Mouse (Mus musculus) embryonic facial prominence, embryonic 14.5 days (tissue): ENCODE measurements around the gene Wnk2. TPM values are rescaled to one million over a fixed set of nuclear protein-coding genes. Genes with fewer than 3 reads are reported as not detected.

Experiments used
- ATAC-seq: fragments of 200-750 bp; cut with Nextera tagmentation; 2 replicates; pipeline ENCODE4 v1.8.0; 2017; ENCODE audit warnings: low read depth, moderate number of reproducible peaks, moderate TSS enrichment
- DNase-seq: peaks from one replicate; pipeline ENCODE4 v3.0.0-alpha.2; 2015; ENCODE audit warnings: low spot score
- H3K27ac ChIP-seq: fragments of 300-500 bp; sonication (generic); replicated peaks from 2 replicates; pipeline ENCODE4 v1.5.1; 2014; ENCODE audit warnings: low read depth, mild to moderate bottlenecking, low read length, moderate library complexity
- H3K27me3 ChIP-seq: fragments of 300-500 bp; sonication (generic); replicated peaks from 2 replicates; pipeline ENCODE4 v1.6.1; 2014; ENCODE audit warnings: low read length; ENCODE audit not compliant: control insufficient read depth, insufficient read depth
- H3K36me3 ChIP-seq: fragments of 300-500 bp; sonication (generic); 2 replicates; pipeline ENCODE4 v1.6.1; 2014; ENCODE audit warnings: low read length, mixed read lengths; ENCODE audit not compliant: control insufficient read depth, insufficient read depth
- H3K4me1 ChIP-seq: fragments of 300-500 bp; sonication (generic); 2 replicates; pipeline ENCODE4 v1.6.1; 2014; ENCODE audit warnings: antibody characterized with exemption, low read length; ENCODE audit not compliant: control insufficient read depth, insufficient read depth
- H3K4me2 ChIP-seq: fragments of 300-500 bp; sonication (generic); 2 replicates; pipeline ENCODE4 v1.6.1; 2014; ENCODE audit warnings: low read depth, mild to moderate bottlenecking, low read length, moderate library complexity, mixed read lengths
- H3K4me3 ChIP-seq: fragments of 300-500 bp; sonication (generic); 2 replicates; pipeline ENCODE4 v1.5.1; 2014; ENCODE audit warnings: low read depth, mild to moderate bottlenecking, low read length
- H3K9ac ChIP-seq: fragments of 300-500 bp; sonication (generic); 2 replicates; pipeline ENCODE4 v1.6.1; 2014; ENCODE audit warnings: low read depth, mild to moderate bottlenecking, low read length, moderate library complexity, mixed read lengths
- H3K9me3 ChIP-seq: fragments of 300-500 bp; sonication (generic); 2 replicates; pipeline ENCODE4 v1.6.1; 2016; ENCODE audit warnings: low read length; ENCODE audit not compliant: control insufficient read depth
- WGBS: fragments of 180-500 bp; shearing (Covaris S2); extraction: QIAGEN DNeasy Blood & Tissue Kit; methylation state at CpG from one replicate; pipeline ENCODE4 v1.1.7; 2014; 5-methylcytosine and 5-hydroxymethylcytosine counted together
- polyA plus RNA-seq: library from polyadenylated mRNA; unstranded; fragments of >200 nt; fragmentation: Nextera tagmentation; extraction: Ambion mirVana; gene quantifications from 2 replicates; pipeline ENCODE4 v1.2.1, GENCODE M21; 2014

Gene Wnk2
- polyA plus RNA-seq, 1 experiment from 2014 or later = 3.1 TPM

- Histone ChIP-seq H3K9me3 (no peaks in the 10 kb centered on the region), H3K4me1 (no peaks in the 10 kb centered on the region), H3K4me2 (no peak overlapping the region), H3K27me3 (no peaks in the 10 kb centered on the region), H3K36me3 (no peaks in the 10 kb centered on the region), H3K9ac (no peak overlapping the region), H3K4me3 (no peak overlapping the region), H3K27ac (no peak overlapping the region)
- DNase-seq (no peak), ATAC-seq (no peak)
- WGBS = 56% methylated on average over 1 of the region's 1 CpGs
Observed at GRCm38 (mm10) chr13:49171729-49172128, 23.9 kb upstream of the Wnk2 start.

GRCm38 (mm10) chr13:49170623-49171022 is 22.8 kb upstream of the Wnk2 start:
- H3K4me3 ChIP-seq = no peak overlapping the region
- 82% methylated on average over 11 of the region's 11 CpGs for WGBS
- H3K4me1 ChIP-seq = no peaks in the 10 kb centered on the region
- no peak overlapping the region for H3K9ac ChIP-seq
- H3K36me3 ChIP-seq = no peaks in the 10 kb centered on the region
- no peaks in the 10 kb centered on the region for H3K9me3 ChIP-seq
- no peak for DNase-seq
- H3K27me3 ChIP-seq = no peaks in the 10 kb centered on the region
- no peak for ATAC-seq
- H3K4me2 ChIP-seq = no peak overlapping the region
- H3K27ac ChIP-seq = no peak overlapping the region

GRCm38 (mm10) chr13:49169448-49170207 is 21.8 kb upstream of the Wnk2 start:
- H3K4me3 ChIP-seq = no peak overlapping the region
- H3K9me3 ChIP-seq = no peaks in the 10 kb centered on the region
- H3K36me3 ChIP-seq = no peaks in the 10 kb centered on the region
- no peak overlapping the region for H3K9ac ChIP-seq
- H3K4me1 ChIP-seq = no peaks in the 10 kb centered on the region
- H3K4me2 ChIP-seq = no peak overlapping the region
- peak; percentile 72 for DNase-seq
- ATAC-seq = peak; percentile 64
- no peaks in the 10 kb centered on the region for H3K27me3 ChIP-seq
- H3K27ac ChIP-seq = no peak overlapping the region
- 17% methylated on average over 17 of the region's 17 CpGs for WGBS

GRCm38 (mm10) chr13:49167081-49167480 is 19.3 kb upstream of the Wnk2 start:
- WGBS = 61% methylated on average over 9 of the region's 9 CpGs
- ATAC-seq (no peak), DNase-seq (no peak)
- Histone ChIP-seq H3K4me2 (no peak overlapping the region), H3K9ac (no peak overlapping the region), H3K36me3 (no peaks in the 10 kb centered on the region), H3K4me1 (no peaks in the 10 kb centered on the region), H3K27ac (no peak overlapping the region), H3K4me3 (no peak overlapping the region), H3K27me3 (no peaks in the 10 kb centered on the region), H3K9me3 (no peaks in the 10 kb centered on the region)

- Histone ChIP-seq H3K4me2 (no peak overlapping the region), H3K36me3 (no peaks in the 10 kb centered on the region), H3K9ac (no peak overlapping the region), H3K9me3 (no peaks in the 10 kb centered on the region), H3K4me3 (no peak overlapping the region), H3K4me1 (no peaks in the 10 kb centered on the region), H3K27me3 (no peaks in the 10 kb centered on the region), H3K27ac (no peak overlapping the region)
- DNase-seq = no peak
- 75% methylated on average over 7 of the region's 7 CpGs for WGBS
- no peak for ATAC-seq
Observed at GRCm38 (mm10) chr13:49163645-49164044, 15.8 kb upstream of the Wnk2 start.

GRCm38 (mm10) chr13:49162722-49163121 is 14.9 kb upstream of the Wnk2 start:
- ATAC-seq = no peak

GRCm38 (mm10) chr13:49161236-49161635 is 13.4 kb upstream of the Wnk2 start:
- Histone ChIP-seq H3K36me3 (no peaks in the 10 kb centered on the region), H3K4me3 (no peak overlapping the region), H3K4me1 (no peaks in the 10 kb centered on the region), H3K27me3 (no peaks in the 10 kb centered on the region), H3K9me3 (0 out of 2 replicates have a peak, but pooled peaks cover 3% of the 10 kb centered on the region), H3K4me2 (no peak overlapping the region), H3K9ac (no peak overlapping the region), H3K27ac (no peak overlapping the region)
- WGBS = 59% methylated on average over 2 of the region's 2 CpGs
- ATAC-seq = no peak
- no peak for DNase-seq

More at GRCm38 (mm10) chr13:49162722-49163121, 14.9 kb upstream of the Wnk2 start:
- no peaks in the 10 kb centered on the region for H3K27me3 ChIP-seq
- no peaks in the 10 kb centered on the region for H3K36me3 ChIP-seq
- no peak for DNase-seq
- H3K4me2 ChIP-seq = no peak overlapping the region
- no peak overlapping the region for H3K4me3 ChIP-seq
- no peak overlapping the region for H3K27ac ChIP-seq
- H3K9me3 ChIP-seq = no peaks in the 10 kb centered on the region
- H3K4me1 ChIP-seq = no peaks in the 10 kb centered on the region
- 57% methylated on average over 4 of the region's 4 CpGs for WGBS
- H3K9ac ChIP-seq = no peak overlapping the region

- Histone ChIP-seq H3K9me3 (0 out of 2 replicates have a peak, but pooled peaks cover 3% of the 10 kb centered on the region), H3K27ac (no peak overlapping the region), H3K9ac (no peak overlapping the region), H3K4me2 (no peak overlapping the region), H3K27me3 (no peaks in the 10 kb centered on the region), H3K4me3 (no peak overlapping the region), H3K36me3 (no peaks in the 10 kb centered on the region), H3K4me1 (no peaks in the 10 kb centered on the region)
- DNase-seq (no peak), ATAC-seq (no peak)
- WGBS = 76% methylated on average over 10 of the region's 10 CpGs
Observed at GRCm38 (mm10) chr13:49158040-49158713, 10.4 kb upstream of the Wnk2 start.
